Mouse (Mus musculus): ENCODE results near the gene Olfr71.
A peak's percentile ranks its signal among the peaks of the same experiment; 100 is the strongest.

The Olfr71 gene

DNA sequence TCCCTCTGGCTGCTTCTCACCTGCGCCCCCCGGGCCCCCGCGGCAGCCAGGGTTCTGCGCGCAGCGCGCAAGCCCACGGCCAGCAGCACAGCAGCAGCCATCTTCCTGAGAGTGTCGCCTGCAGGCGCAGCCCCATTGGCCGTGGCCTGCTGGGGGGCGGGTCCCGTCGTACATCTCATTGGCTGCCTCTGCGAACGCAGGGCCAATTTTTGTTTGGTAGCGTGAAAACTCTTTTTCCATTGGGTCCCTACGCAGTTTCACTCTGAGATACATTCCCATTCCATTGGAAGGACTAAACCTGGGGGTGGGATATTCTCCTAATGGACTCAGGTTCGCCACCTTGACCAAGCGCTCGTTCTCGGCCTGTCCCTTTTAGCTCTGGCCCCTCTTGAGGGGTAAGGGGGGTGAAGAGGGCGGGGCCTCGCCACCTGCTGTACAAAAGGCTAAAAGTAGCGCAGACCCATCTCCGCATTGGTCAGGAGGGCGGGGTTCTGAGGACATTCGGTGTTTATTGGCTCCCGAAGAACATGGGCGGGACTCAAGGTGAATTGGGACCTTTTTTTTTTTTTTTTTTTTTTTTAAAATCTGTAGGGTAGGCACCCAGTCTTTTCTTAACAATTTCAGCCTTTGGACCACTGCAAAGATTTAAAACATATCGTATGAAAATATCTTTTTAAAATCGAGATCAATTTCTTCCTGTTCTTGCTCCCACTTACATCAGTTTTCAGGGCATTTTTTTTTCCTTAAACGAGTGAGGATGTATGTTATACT is 53.5 kb downstream of the Olfr71 start, which contains the start of gene Hint2:
TSS of gene Hint2 (minus strand) at position 128 of the 771 bp plus-strand sequence.
- peak; percentile 93 for DNase-seq (ENCODE audit: extremely low spot score, low spot score)

DNA sequence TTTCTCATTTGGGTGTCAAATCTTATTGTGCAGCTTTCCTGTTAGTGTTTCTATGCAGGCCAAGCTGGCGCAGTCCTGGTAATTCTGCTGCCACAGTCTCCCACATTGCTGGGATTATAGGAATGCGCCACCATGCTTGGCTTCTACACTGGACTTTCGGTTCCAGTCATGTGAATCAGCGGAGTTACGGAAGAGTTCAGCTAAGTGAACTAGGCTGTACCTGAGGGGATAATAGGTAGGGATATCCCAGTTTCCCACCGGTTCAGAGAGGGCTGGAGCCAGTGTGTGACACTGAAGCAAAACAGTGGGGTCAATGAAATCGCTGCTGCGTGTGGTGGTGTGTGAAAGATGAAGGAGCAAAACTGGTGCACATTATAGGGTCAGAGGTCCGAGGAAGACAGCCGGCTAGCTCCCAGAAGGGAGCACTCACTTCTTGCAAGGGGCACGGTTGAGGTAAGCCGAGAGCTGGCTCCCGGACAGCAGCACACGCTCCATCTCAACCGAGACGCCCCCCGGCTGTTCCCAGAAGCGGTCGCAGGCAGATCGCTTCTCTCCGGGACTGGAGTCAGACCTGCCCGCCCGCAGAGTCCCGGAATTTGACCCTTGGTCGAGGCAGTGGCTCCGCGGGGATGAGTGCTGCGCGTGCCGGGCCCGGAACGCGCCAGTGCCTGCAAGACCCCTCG is 54.3 kb downstream of the Olfr71 start:
- DNase-seq (ENCODE audit: extremely low spot score, low spot score): no peak

Data from neural tube, embryonic 10.5 days (tissue).